Mouse (Mus musculus): ENCODE measurements around the gene Dnaaf5. TPM values are rescaled to one million over a fixed set of nuclear protein-coding genes. Genes with fewer than 3 reads are reported as not detected.

The Dnaaf5 gene
- 10 to 100 TPM; 21.7 to 24.3 (median 22.7) TPM for total RNA-seq (2022)

- peak; percentile 98 for DNase-seq
Observed at GRCm38 (mm10) chr5:139149681-139150602, at the start of gene Dnaaf5, which contains the start of gene Prkar1b. Dnaaf5 (plus strand) TSS chr5:139150223. Prkar1b (minus strand) TSS chr5:139150001.

DNA sequence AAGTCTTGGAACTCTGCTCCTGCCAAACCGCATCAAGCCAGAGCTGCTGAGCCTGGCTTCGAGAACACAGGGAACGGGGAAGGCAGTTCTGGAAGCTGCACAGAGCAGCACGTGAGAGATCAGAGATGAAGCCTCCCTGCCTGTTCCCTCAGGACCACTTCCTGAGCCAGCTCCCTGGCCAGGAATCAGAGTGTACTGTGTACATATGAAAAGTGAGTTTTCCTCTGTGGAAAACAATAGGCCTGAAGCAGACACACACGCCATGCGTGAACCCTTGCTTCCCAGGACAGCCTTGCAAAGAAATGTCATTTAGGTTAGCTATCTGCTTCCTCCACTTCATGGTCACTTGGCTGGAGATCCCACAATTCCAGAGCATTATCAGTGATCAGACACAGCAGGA is 48.2 kb upstream of the Dnaaf5 start:
- DNase-seq = no peak

DNA sequence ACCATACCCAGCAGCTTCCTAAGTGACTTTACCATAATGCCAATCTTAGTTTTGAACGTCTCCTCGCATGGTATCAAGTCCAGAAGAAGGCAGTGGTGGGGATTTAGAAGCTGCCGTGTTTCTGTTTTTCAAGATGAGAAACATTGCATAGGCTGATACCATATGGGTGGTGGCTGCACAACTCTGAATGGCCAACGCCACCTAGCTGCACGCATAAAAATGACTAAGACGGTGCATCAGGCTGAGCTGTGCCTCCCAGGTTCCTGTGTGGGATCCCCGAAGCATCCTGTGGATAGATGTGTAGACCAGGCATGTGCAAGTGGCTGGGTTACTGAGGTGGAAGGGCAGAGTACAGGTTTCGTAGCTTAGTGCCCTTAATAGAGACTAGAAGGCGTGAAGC is 42.2 kb upstream of the Dnaaf5 start:
- no peak for DNase-seq

DNA sequence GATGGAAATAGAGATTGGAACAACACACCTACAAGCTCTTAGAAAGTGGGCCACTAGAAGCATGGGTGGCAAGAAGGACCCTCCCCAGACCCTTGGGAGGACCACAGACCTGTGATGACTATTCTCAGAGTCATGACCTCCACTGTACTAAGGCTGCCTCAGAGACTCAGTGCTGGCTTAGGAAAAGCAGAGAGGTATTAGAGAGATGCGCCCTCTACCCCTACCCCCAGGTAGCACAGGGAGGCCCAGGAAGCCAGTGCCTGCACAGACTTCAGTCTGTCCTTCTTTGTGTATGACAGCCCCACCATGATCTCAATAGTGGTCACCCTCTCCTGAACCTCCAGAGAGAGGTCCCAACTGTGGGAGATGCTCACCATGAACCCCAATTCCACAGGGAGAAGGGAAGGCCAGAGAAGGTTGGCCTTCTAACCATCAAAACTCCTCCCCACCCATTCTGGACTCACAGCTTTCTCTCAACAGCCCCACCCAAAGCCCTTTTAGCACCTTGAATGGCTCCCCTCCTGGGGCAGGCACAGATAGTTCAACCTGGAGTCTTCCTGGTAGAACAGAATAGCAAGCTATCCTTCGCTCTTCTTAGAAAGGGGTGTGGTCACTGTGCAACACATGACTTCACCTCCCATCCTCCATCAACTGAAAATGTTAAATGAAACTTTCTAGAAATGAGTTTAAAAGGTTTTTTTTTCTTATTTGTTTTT is 39.7 kb upstream of the Dnaaf5 start:
- DNase-seq = no peak

- DNase-seq = no peak
Observed at GRCm38 (mm10) chr5:139111991-139112390, 38.0 kb upstream of the Dnaaf5 start.

DNA sequence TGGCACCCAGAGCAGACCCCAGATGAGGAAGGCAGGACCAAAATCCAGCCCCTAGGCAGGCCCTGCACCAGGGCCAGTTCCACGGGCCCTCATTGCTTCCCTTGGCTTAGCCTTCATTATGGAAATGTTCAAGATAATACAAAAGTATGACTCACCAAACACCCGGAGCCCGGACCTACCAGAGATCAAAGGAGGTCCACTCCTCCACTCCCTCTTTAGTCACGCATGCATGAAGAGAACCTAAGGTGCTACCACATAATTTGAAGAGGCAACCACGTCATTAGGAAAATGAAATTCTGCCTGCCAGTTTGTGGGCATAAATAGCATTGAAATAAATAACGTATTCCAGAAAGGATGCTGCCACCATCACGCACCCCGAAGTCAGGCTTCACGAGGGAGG is 37.6 kb upstream of the Dnaaf5 start:
- DNase-seq = no peak

- no peak for DNase-seq
Observed at GRCm38 (mm10) chr5:139114876-139115275, 35.1 kb upstream of the Dnaaf5 start.

DNA sequence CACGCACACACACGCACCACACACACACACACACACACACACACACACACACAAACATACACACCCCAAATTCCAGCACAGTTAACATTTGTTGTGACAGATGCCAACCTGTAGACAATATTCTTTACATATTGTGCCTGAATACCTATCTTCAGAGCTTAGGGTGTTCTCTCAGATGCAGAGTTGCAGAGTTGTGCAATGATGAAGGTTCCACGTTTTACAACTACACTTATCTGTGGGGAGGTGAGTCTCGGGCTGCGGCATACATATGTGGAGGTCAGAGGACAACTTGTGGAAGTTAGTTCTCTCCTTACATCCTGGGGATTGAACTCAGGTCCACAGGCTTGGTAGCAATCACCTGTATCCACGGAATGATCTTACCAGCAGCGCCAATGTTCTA is 34.5 kb upstream of the Dnaaf5 start:
- no peak for DNase-seq

GRCm38 (mm10) chr5:139118139-139118960 is 31.7 kb upstream of the Dnaaf5 start:
- DNase-seq = no peak

GRCm38 (mm10) chr5:139118961-139119276 is 31.1 kb upstream of the Dnaaf5 start:
- DNase-seq = no peak

- DNase-seq = no peak
Observed at GRCm38 (mm10) chr5:139125717-139126116, 24.3 kb upstream of the Dnaaf5 start.

DNA sequence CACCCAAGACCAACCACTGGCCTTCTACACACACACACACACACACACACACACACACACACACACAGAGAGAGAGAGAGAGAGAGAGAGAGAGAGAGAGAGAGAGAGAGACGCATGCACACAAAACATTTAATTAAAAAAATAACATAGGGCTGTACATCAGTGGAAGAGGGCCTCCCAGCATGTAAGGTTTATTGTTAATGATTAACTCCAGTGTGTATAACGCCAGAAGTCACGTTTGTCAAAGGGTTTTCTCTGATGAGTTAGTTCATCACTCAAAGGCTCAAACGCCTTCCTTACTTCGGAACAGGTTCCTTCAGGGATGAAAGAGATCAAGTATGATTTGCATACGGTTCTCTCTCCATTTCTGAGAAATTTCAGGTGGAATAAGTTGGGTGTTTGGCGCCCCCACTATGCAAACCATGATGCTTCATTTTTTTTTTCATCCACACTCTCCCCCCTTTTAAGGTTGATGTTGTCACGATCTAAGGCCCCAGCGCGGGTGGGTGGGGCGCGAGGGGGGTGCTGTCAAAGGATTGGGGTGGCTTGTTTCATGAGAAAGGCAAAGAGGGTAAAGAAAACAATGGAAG is 21.5 kb upstream of the Dnaaf5 start:
- DNase-seq = no peak

GRCm38 (mm10) chr5:139129078-139129477 is 20.9 kb upstream of the Dnaaf5 start:
- no peak for DNase-seq

- DNase-seq = no peak
Observed at GRCm38 (mm10) chr5:139129572-139130151, 20.4 kb upstream of the Dnaaf5 start.

DNA sequence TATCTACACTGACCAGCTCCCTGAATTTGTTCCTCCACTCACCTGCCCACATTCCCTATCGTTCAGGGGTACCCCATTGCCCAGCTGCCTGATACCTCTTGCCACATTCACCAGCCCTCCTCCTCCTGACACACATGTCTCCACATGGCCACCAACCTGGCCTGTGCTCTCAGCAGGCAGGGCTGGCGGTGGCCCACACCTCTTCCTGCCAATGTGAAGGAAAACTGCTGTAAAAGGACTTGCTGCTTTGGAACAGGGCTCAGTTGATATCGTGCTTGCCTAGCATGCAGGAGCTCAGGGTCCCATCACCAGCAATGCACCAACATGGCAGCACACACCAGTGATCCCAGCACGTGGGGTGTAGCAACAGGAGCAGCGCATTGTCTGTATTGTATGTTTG is 19.7 kb upstream of the Dnaaf5 start:
- no peak for DNase-seq

GRCm38 (mm10) chr5:139134501-139134900 is 15.5 kb upstream of the Dnaaf5 start:
- DNase-seq = no peak

DNA sequence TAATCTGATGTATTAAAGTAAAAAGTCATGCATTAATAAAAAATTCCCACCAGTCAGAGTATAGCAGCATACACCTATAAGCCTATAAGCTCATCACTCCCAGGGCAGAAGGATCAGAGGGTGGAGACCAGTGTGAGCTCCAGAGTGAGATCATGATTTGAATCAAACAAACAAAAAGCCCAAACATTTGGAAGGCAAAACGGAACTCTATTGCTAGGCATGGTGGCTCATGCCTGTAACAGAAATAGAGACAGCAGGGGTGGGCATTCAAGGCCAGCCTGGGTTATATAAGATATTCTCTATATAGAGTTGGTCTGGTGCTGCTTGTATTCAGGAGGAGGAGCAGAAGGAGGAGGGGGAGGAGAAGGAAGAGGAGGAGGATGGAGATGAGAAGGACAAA is 13.7 kb upstream of the Dnaaf5 start:
- no peak for DNase-seq

DNA sequence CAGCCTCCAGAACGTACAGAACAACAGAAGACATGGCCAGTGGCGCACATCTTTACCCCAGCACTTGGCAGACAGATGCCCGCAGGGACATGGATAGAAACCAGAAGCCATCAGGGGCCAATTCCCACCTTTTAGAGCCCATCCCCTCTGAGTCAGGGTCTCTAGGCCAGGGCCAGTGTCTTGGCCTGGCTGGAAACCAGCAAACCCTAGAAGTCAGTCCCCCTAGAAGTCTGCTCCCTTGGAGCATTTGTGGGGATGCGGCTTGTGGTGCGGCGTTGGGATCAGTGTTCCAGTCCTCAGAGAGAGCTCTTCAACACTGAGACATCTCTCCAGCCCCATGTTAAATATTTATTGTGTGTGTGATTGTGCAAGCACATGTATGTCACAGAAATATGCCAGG is 12.8 kb upstream of the Dnaaf5 start:
- no peak for DNase-seq

GRCm38 (mm10) chr5:139138261-139138925 is 11.6 kb upstream of the Dnaaf5 start:
- no peak for DNase-seq

GRCm38 (mm10) chr5:139138926-139139472 is 11.0 kb upstream of the Dnaaf5 start:
- DNase-seq = no peak

DNA sequence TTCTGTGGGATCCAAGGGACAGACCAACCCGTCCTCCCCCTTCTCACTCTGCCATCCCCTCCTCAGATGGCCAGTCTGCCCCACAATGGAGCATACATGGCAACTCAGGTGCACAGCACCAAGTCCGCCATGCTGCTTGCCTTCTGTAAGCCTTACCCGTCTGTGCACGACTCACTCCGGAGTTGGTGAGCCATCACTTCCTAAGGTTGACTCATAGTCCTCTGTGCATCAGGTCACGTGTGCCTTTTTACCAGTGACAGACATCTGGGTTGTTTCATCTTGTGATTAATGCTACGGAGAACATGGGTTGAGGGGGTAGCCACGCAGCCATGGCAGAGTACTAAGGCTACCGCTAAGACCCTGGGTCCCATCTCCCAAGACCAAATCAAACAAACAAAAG is 9.4 kb upstream of the Dnaaf5 start:
- DNase-seq = no peak
